Mouse (Mus musculus) forebrain, embryonic 14.5 days (tissue): ENCODE measurements around the gene Slc35e2. TPM values are rescaled to one million over a fixed set of nuclear protein-coding genes. Genes with fewer than 3 reads are reported as not detected.

Experiments used
- ATAC-seq: fragments of 200-750 bp; cut with Nextera tagmentation; 2 replicates; pipeline ENCODE4 v1.8.0; 2017; ENCODE audit warnings: mild to moderate bottlenecking, moderate library complexity
- DNase-seq: peaks from one replicate; pipeline ENCODE4 v3.0.0-alpha.2; 2015; ENCODE audit warnings: low spot score
- H3K27ac ChIP-seq: fragments of 300-500 bp; sonication (generic); 2 replicates; pipeline ENCODE4 v1.5.1; 2014; ENCODE audit warnings: low read depth, mild to moderate bottlenecking, control low read depth, low read length, moderate library complexity
- H3K27me3 ChIP-seq: fragments of 300-500 bp; sonication (generic); replicated peaks from 2 replicates; pipeline ENCODE4 v1.6.1; 2014; ENCODE audit warnings: low read length, control low read depth, mixed read lengths; ENCODE audit not compliant: control insufficient read depth, insufficient read depth
- H3K36me3 ChIP-seq: fragments of 300-500 bp; sonication (generic); 2 replicates; pipeline ENCODE4 v1.6.1; 2014; ENCODE audit warnings: low read length, control low read depth; ENCODE audit not compliant: control insufficient read depth, insufficient read depth
- H3K4me1 ChIP-seq: fragments of 300-500 bp; sonication (generic); 2 replicates; pipeline ENCODE4 v1.6.1; 2014; ENCODE audit warnings: antibody characterized with exemption, low read length, control low read depth; ENCODE audit not compliant: control insufficient read depth, insufficient read depth
- H3K4me2 ChIP-seq: fragments of 300-500 bp; sonication (generic); 2 replicates; pipeline ENCODE4 v1.6.1; 2014; ENCODE audit warnings: mild to moderate bottlenecking, control low read depth, low read length
- H3K4me3 ChIP-seq: fragments of 300-500 bp; sonication (generic); 2 replicates; pipeline ENCODE4 v1.5.1; 2014; ENCODE audit warnings: low read depth, low read length, control low read depth
- H3K9ac ChIP-seq: fragments of 300-500 bp; sonication (generic); 2 replicates; pipeline ENCODE4 v1.6.1; 2014; ENCODE audit warnings: mild to moderate bottlenecking, low read length, control low read depth, moderate library complexity
- H3K9me3 ChIP-seq: fragments of 300-500 bp; sonication (generic); replicated peaks from 2 replicates; pipeline ENCODE4 v1.6.1; 2016; ENCODE audit warnings: low read length, control low read depth, mixed read lengths; ENCODE audit not compliant: control insufficient read depth
- WGBS: fragments of 180-500 bp; shearing (Covaris S2); extraction: QIAGEN DNeasy Blood & Tissue Kit; methylation state at CpG from one replicate; pipeline ENCODE4 v1.1.7; 2014; 5-methylcytosine and 5-hydroxymethylcytosine counted together
- polyA plus RNA-seq: library from polyadenylated mRNA; unstranded; fragments of >200 nt; fragmentation: Nextera tagmentation; extraction: Ambion mirVana; gene quantifications from 2 replicates; pipeline ENCODE4 v1.2.1, GENCODE M21; 2014

Gene Slc35e2
- polyA plus RNA-seq, 1 experiment from 2014 or later: 12.1 TPM

DNA sequence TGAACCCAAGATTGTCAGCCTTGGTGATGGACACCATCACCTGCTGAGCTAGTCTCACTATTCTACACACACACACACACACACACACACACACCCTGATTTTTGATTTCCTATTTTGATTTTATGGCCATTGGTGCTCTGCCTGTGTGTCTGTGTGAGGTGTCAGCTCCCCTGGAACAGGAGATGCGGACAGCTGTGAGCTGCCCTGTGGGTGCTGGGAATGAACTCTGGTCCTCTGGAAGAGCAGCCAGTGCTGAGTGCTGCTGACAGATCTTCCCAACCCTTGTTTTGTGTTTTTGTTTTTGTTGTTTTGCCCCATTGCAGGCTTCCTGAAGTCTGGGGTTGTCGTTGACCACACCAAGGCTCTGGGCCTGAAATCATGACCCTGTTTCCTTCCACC is 28.1 kb upstream of the Slc35e2 start:
- Histone ChIP-seq H3K4me1 (no peaks in the 10 kb centered on the region), H3K27ac (no peak overlapping the region), H3K9me3 (no peaks in the 10 kb centered on the region), H3K27me3 (no peaks in the 10 kb centered on the region), H3K36me3 (peaks cover 27% of the 10 kb centered on the region), H3K9ac (no peak overlapping the region), H3K4me2 (no peak overlapping the region), H3K4me3 (no peak overlapping the region)
- ATAC-seq: no peak
- DNase-seq: no peak
- 85% methylated on average over 2 of the region's 2 CpGs for WGBS

DNA sequence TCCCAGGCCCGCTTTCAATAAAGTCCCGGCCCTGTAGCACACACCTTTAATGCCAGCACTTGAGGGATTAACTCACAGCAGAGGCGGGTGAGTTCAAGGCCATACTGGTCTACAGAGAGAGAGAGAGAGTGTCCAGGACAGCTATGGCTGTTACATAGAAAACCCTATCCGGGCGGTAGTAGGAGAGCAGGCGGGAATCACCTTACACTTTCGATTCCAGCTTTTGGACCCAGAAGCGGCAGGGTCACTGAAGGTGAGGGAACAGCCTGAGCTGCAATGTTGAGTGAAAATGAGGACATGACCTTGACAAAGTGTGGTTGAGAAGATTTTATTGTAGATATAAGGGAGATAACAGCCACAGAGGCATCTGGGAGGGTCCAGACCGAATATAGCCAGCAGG is 27.3 kb upstream of the Slc35e2 start:
- WGBS: 98% methylated on average over 9 of the region's 9 CpGs

DNA sequence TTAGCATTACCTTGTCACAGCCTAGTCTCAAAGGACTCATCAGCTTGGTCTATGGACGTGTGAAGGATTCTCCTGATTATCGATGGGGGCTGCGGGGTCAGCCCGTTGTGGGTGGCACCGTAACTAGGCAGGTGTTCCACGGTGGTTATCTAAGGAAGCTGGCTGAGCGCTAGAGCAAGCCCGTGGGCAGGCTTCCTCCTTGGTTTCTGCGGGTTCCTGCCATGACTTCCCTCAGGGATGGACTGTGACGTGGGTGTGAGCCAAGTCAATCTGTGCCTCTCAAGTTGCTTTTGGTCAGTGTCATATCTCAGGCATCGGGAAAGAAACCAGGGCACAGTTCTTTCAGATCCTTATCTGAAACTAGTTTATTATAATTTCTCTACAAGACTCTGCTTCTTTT is 26.3 kb upstream of the Slc35e2 start:
- Histone ChIP-seq H3K4me3 (no peak overlapping the region), H3K9ac (no peak overlapping the region), H3K4me2 (no peak overlapping the region), H3K4me1 (no peaks in the 10 kb centered on the region), H3K36me3 (peaks cover 39% of the 10 kb centered on the region), H3K9me3 (no peaks in the 10 kb centered on the region), H3K27ac (no peak overlapping the region), H3K27me3 (no peaks in the 10 kb centered on the region)
- 93% methylated on average over 11 of the region's 11 CpGs for WGBS
- DNase-seq (no peak), ATAC-seq (no peak)

More for the DNA sequence above, 27.3 kb upstream of the Slc35e2 start:
- Histone ChIP-seq H3K36me3 (peaks cover 34% of the 10 kb centered on the region), H3K9ac (no peak overlapping the region), H3K27me3 (no peaks in the 10 kb centered on the region), H3K9me3 (no peaks in the 10 kb centered on the region), H3K4me1 (no peaks in the 10 kb centered on the region), H3K4me2 (no peak overlapping the region), H3K4me3 (no peak overlapping the region), H3K27ac (no peak overlapping the region)
- no peak for DNase-seq
- ATAC-seq: no peak

DNA sequence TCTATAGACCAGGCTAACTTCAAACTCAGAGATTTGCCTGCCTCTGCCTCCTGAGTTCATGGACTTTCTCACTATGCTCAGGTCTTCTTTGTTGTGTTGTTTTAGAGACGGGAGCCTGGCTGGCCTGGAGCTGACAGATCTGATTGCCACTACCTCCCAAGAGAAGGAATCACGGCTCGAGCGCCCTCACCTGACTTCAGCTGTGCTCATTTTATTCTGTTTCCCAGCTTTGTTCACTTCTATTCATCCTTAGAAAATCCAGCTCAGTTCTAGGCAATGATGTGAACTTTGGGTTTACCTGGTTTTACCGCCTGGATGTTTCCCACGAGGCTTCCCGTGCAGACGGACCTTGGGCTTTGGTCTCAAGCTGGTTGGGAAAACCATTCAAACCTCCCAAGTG is 25.7 kb upstream of the Slc35e2 start:
- Histone ChIP-seq H3K27ac (no peak overlapping the region), H3K27me3 (no peaks in the 10 kb centered on the region), H3K4me2 (no peak overlapping the region), H3K4me3 (no peak overlapping the region), H3K4me1 (no peaks in the 10 kb centered on the region), H3K9ac (no peak overlapping the region), H3K36me3 (peaks cover 37% of the 10 kb centered on the region), H3K9me3 (no peaks in the 10 kb centered on the region)
- 84% methylated on average over 8 of the region's 8 CpGs for WGBS
- DNase-seq: no peak
- ATAC-seq: no peak

DNA sequence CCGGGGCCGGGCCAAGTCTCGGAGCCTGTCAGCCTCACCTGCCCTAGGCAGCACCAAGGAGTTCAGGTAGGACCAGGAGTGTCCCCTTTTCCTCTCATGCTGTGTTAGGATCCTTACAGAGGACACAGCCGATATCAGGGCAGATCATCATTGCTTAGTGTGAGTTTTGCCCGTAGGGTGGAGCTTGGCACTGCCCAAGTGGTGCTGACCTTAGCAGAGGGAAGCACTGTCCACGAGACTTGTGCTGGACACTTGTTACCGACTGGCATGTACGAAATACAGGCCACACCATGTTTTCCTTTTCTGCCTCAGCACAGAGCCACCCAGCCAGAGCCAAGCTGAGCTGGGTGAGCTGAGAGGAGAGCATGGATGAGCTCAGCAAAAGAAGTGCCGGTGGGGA is 24.1 kb upstream of the Slc35e2 start:
- no peak overlapping the region for H3K27ac ChIP-seq
- H3K4me3 ChIP-seq: no peak overlapping the region
- H3K9me3 ChIP-seq: no peaks in the 10 kb centered on the region
- H3K4me1 ChIP-seq: no peaks in the 10 kb centered on the region
- ATAC-seq (no peak), DNase-seq (no peak)
- H3K36me3 ChIP-seq: peaks cover 42% of the 10 kb centered on the region
- H3K4me2 ChIP-seq: no peak overlapping the region
- H3K27me3 ChIP-seq: no peaks in the 10 kb centered on the region
- H3K9ac ChIP-seq: no peak overlapping the region
- WGBS: 94% methylated on average over 9 of the region's 9 CpGs

DNA sequence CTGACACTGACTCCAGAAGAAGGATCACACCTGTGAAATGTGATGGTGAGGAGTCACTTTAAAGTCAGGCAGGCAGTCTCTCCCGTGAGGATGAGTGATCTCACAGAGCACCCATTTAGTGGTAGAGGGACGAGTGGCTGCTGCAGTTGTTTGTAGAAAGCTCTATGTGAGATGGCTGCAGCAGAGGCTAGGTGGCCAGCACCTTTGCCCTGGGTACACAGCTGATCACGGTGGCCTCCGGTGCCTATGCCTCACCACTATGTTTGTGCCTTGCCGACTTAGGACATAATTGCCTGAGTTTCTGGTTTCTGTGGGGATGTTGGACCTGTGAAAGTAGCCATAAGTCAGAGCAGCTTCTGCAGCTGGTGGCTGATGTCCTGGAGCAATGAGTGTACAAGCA is 23.5 kb upstream of the Slc35e2 start:
- no peak for ATAC-seq
- 89% methylated on average over 5 of the region's 5 CpGs for WGBS
- H3K4me1 ChIP-seq: no peaks in the 10 kb centered on the region

DNA sequence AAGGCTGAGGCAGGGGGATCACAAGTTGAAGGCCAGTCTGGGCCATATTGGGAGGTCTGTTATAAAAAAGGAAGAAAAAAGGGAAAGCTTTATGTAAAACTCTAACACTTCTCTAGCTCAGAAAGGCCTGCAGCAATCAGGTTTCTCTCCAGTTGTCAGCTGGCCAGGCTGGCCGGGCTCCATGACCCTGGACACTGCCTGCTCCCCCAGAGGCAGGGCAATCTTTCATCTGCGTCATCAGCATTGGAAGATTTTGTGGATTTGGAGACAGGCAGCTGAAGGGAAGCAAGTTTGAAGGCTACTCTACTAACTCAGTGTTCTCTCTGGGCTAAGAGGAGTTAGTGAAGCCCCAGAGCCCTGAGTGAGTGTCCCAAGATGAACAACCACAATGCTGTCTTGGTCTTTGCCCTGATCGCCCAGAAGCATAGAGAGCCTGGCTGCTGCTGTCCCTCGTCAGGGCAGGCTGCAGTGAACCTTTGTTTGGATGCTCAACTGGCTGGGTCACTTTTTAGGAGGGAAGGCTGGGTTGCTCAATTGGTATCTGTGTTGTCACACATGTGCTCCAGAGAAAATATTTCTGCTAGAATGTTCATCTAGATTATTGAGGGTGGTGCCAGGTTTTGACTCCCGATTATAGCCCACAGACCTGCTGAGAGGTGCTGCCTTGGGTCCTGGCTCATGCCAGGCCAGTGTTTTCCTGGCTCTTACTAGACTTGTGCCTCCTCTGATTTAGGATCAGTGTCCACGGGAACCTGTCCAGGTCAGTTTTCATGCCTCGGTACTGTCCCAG is 22.7 kb upstream of the Slc35e2 start:
- no peak for ATAC-seq
- H3K36me3 ChIP-seq: peaks cover 51% of the 10 kb centered on the region
- WGBS: 90% methylated on average over 7 of the region's 7 CpGs
- H3K4me3 ChIP-seq: no peak overlapping the region
- H3K27me3 ChIP-seq: no peaks in the 10 kb centered on the region
- no peaks in the 10 kb centered on the region for H3K4me1 ChIP-seq
- no peak overlapping the region for H3K9ac ChIP-seq
- H3K4me2 ChIP-seq: no peak overlapping the region
- no peak for DNase-seq
- H3K27ac ChIP-seq: no peak overlapping the region
- H3K9me3 ChIP-seq: no peaks in the 10 kb centered on the region

More for the DNA sequence above, 23.5 kb upstream of the Slc35e2 start:
- Histone ChIP-seq H3K9ac (no peak overlapping the region), H3K36me3 (peaks cover 47% of the 10 kb centered on the region), H3K9me3 (no peaks in the 10 kb centered on the region), H3K27me3 (no peaks in the 10 kb centered on the region), H3K27ac (no peak overlapping the region), H3K4me2 (no peak overlapping the region), H3K4me3 (no peak overlapping the region)
- DNase-seq: no peak

DNA sequence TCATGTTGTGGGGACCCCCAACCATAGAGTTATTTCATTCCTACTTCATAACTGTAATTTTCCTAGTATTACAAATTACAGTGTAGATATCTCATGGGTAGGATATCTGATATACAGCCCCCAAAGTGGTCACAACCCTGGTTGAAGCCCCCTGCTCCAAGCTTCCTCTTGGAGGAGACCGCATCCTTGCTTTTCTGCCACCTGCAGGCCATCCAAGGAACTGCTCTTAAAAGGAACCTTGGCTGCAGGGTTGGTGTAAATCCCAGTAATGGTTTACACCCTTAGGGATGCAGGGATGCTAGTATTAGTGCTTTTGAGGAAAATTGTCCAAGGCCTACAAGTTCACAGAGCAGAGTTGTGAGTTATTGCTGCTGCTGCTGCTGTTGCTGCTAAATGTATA is 20.8 kb upstream of the Slc35e2 start:
- WGBS: 19% methylated on average over 1 of the region's 1 CpGs

DNA sequence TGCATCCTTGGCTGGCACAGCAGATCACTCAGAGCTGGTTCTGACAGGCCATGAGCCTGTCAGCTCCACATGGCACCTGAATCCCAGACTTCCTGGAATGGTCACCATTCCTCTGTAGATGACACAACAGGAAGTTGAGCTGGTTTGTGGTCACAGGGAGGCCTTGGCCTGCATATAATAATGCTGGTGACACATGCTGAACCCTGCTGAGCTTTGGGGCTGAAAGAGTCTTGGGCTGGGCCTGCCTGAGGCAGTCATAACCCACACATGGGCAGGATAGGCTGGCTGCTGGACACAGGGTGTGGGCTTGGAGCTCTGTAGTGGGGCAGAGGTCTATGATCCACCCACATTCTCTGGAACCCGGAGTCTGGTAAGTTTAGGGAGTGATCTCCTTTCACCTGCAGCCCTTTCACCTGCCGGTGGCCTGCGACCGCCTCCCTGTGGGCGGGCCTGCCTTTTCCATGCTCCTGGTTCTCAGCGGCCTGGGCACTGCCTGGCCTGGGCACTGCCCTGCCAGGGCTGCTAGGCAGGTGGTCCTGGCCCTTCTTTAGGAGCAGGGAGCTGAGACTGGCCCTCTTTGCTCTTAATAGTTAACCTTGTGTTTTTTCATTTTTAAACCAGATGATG is 18.8 kb upstream of the Slc35e2 start:
- Histone ChIP-seq H3K4me2 (no peak overlapping the region), H3K36me3 (peaks cover 70% of the 10 kb centered on the region), H3K9me3 (no peaks in the 10 kb centered on the region), H3K9ac (no peak overlapping the region), H3K4me3 (no peak overlapping the region), H3K27ac (no peak overlapping the region), H3K27me3 (no peaks in the 10 kb centered on the region), H3K4me1 (no peaks in the 10 kb centered on the region)
- no peak for ATAC-seq
- 92% methylated on average over 6 of the region's 6 CpGs for WGBS
- DNase-seq: no peak

More for the DNA sequence above, 20.8 kb upstream of the Slc35e2 start:
- Histone ChIP-seq H3K4me1 (no peaks in the 10 kb centered on the region), H3K4me2 (no peak overlapping the region), H3K27ac (no peak overlapping the region), H3K9ac (no peak overlapping the region), H3K36me3 (peaks cover 69% of the 10 kb centered on the region), H3K4me3 (no peak overlapping the region), H3K9me3 (no peaks in the 10 kb centered on the region), H3K27me3 (no peaks in the 10 kb centered on the region)
- ATAC-seq (no peak), DNase-seq (peak; percentile 73)
